Mouse (Mus musculus) kidney, postnatal 25 days (tissue): ENCODE results near the gene Cxcl14.

ENCODE experiments used
- DNase-seq, 2 experiments: peaks; one replicate each; pipeline ENCODE4 v3.0.0; 2021; ENCODE audit warnings: mixed read lengths in 2 of 2

Gene Cxcl14

GRCm38 (mm10) chr13:56289261-56289660 is 7.1 kb downstream of the Cxcl14 start:
- DNase-seq = no peak

GRCm38 (mm10) chr13:56288601-56289000 is 7.8 kb downstream of the Cxcl14 start:
- DNase-seq = no peak

GRCm38 (mm10) chr13:56287091-56287490 is 9.3 kb downstream of the Cxcl14 start:
- no peak for DNase-seq

- no peak for DNase-seq
Measured at GRCm38 (mm10) chr13:56283321-56283720, 13.0 kb downstream of the Cxcl14 start.

GRCm38 (mm10) chr13:56280356-56280755 is 16.0 kb downstream of the Cxcl14 start:
- DNase-seq = no peak

GRCm38 (mm10) chr13:56279439-56279838 is 16.9 kb downstream of the Cxcl14 start:
- peak; percentile 77 to 88 for DNase-seq

- no peak for DNase-seq
Measured at GRCm38 (mm10) chr13:56275171-56275570, 21.2 kb downstream of the Cxcl14 start.

- DNase-seq = no peak
Measured at GRCm38 (mm10) chr13:56270124-56270523, 26.2 kb downstream of the Cxcl14 start.

GRCm38 (mm10) chr13:56267396-56267795 is 29.0 kb downstream of the Cxcl14 start:
- DNase-seq = no peak

GRCm38 (mm10) chr13:56266435-56266834 is 29.9 kb downstream of the Cxcl14 start:
- DNase-seq = peak in 1 of 2 experiments; percentile 34

GRCm38 (mm10) chr13:56265661-56266060 is 30.7 kb downstream of the Cxcl14 start:
- no peak for DNase-seq

- DNase-seq = no peak
Measured at GRCm38 (mm10) chr13:56262269-56262668, 34.1 kb downstream of the Cxcl14 start.

GRCm38 (mm10) chr13:56260344-56260780 is 36.0 kb downstream of the Cxcl14 start:
- no peak for DNase-seq

- DNase-seq = no peak
Measured at GRCm38 (mm10) chr13:56259926-56260250, 36.5 kb downstream of the Cxcl14 start.

GRCm38 (mm10) chr13:56259021-56259925 is 37.1 kb downstream of the Cxcl14 start:
- DNase-seq = no peak

- no peak for DNase-seq
Measured at GRCm38 (mm10) chr13:56258196-56259020, 37.9 kb downstream of the Cxcl14 start.

GRCm38 (mm10) chr13:56257469-56258153 is 38.7 kb downstream of the Cxcl14 start:
- no peak for DNase-seq

GRCm38 (mm10) chr13:56256716-56257299 is 39.5 kb downstream of the Cxcl14 start:
- no peak for DNase-seq

GRCm38 (mm10) chr13:56253379-56253778 is 43.0 kb downstream of the Cxcl14 start:
- DNase-seq = no peak

GRCm38 (mm10) chr13:56252783-56253182 is 43.6 kb downstream of the Cxcl14 start:
- no peak for DNase-seq

- DNase-seq = peak; percentile 6 to 43
Measured at GRCm38 (mm10) chr13:56251924-56252619, 44.3 kb downstream of the Cxcl14 start, which contains the start of gene Neurog1. Gene Neurog1 (minus strand): TSS chr13:56252163.
